Mouse (Mus musculus) regulatory T cell (primary cell): ENCODE measurements at regions not wholly inside any gene's neighbourhood (a gene's known extent, or its start where the extent isn't known, plus 50 kb on each side); places are given as distances from the start of the nearest gene placed in this dataset.
"Not testable (repeated sequence)": the region's sequence is repeated elsewhere in the genome, so short reads cannot be mapped to it uniquely, and the experiment has no call there.

Experiments
- in situ Hi-C: fragments of 300-600 bp; cut with MboI, MseI; formaldehyde crosslinking; loops from one replicate; pipeline ENCODE4 v1.15.1; 2025; ENCODE audit warnings: high pct_unique_total_duplicates

DNA sequence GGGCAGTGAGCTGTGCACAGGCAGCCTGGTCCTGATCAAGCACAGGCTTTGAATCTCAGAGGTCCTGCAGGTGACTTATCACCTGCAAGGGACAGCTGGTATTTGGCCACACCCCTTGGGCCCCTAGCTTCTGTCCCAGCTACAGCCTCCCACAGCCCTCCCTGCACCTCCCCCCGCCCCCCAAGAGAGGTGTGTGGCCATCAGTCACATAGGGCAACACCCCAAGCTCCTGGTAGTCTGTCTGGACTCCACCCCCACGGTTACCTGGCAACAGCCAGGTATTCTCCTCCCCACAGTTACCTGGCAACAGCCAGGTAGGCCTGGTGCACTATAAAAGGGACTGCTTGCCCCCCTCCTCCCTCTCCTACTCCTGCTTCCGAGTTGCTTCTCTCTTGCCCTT, 98.0 kb downstream of the H2al2a start:
- in situ Hi-C loops: no loop called here

- in situ Hi-C loops: no loop called here
Measured at GRCm38 (mm10) chr2:17896036-17896435, 100.7 kb downstream of the H2al2a start.

DNA sequence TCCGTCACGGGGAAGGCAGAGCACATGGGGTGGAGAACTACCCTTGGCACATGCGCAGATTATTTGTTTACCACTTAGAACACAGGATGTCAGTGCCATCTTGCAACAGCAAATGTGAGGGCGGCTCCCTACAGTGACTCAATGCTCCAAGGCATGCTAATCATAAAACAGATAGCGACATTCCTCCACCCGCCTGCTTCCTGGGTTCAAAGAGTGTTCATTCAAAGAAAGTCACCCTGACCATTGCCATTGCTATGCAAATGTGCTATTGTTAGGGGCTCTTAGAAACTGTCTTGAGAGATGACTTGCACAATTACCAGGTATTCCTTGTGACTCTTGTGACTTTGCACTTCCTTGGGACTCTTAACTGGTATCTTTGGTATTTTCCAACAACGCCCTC, 104.1 kb downstream of the H2al2a start:
- in situ Hi-C loops: not testable (repeated sequence)

DNA sequence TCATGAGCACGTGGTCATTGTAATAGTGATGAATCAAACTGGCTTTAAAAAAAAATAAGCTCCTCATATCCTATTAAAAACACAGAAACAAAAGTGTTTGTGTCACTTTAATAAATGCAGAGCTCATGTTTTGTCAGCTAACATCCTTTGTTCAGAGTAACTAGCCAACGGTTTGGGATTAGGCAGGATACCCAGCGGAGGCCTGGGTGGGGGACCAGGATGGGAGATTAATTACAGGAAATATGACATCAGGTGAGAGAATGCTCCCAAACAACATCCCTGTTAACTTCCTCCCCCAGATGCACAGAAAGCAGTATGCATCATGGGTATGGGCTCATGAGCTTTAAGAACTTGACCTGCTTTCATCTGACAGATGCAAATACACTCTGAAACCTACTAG, 109.1 kb downstream of the H2al2a start:
- in situ Hi-C loops: no loop called here

GRCm38 (mm10) chr2:17882389-17882788, 114.4 kb downstream of the H2al2a start:
- in situ Hi-C loops: no loop called here

GRCm38 (mm10) chr2:17880800-17881717, 115.7 kb downstream of the H2al2a start:
- in situ Hi-C loops: no loop called here

DNA sequence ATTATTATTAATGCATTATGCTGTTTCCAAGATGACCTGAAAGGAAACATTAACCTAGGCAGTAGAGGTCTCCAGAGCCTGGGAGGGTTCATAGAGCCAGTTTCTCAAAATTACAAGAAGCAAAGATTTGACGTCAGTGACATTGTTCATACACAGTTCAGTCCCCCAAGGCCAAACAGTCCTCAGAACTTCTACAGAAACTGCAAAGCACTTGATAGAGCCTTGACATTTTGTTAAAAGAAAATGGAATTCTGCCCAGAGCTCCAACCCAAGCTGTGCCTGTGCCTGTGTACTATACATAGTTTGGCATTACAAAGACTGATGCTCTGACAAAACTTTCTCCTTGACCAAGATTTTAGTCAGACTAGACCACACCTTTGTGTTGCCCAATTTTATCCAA, 118.9 kb downstream of the H2al2a start:
- in situ Hi-C loops: no loop called here

- in situ Hi-C loops: no loop called here
Measured at GRCm38 (mm10) chr2:17876942-17877341, 119.8 kb downstream of the H2al2a start.

DNA sequence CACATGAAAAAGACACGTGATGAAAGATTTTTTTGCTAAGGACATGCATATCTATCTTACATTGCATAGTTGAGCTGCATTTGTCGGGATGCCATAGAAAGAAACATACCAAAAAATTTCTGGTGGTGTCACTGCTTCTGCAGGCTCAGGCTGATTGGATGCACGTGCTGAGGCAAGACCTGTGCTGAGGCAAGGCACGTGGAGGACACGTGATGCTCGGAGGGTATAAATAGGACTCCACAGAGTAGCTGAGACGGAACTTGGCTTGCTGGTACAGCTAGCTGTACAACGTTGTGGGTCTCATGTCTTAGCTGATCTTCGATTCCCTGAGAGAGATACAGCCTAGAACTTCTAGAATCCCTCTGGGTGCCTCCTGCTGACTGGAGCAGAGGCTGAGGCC, 120.6 kb downstream of the H2al2a start:
- in situ Hi-C loops: no loop called here

GRCm38 (mm10) chr2:17870562-17870961, 126.2 kb downstream of the H2al2a start:
- in situ Hi-C loops: no loop called here

- in situ Hi-C loops: no loop called here
Measured at GRCm38 (mm10) chr2:17868145-17868544, 128.6 kb downstream of the H2al2a start.

GRCm38 (mm10) chr2:17867341-17867740, 129.4 kb downstream of the H2al2a start:
- in situ Hi-C loops: no loop called here

DNA sequence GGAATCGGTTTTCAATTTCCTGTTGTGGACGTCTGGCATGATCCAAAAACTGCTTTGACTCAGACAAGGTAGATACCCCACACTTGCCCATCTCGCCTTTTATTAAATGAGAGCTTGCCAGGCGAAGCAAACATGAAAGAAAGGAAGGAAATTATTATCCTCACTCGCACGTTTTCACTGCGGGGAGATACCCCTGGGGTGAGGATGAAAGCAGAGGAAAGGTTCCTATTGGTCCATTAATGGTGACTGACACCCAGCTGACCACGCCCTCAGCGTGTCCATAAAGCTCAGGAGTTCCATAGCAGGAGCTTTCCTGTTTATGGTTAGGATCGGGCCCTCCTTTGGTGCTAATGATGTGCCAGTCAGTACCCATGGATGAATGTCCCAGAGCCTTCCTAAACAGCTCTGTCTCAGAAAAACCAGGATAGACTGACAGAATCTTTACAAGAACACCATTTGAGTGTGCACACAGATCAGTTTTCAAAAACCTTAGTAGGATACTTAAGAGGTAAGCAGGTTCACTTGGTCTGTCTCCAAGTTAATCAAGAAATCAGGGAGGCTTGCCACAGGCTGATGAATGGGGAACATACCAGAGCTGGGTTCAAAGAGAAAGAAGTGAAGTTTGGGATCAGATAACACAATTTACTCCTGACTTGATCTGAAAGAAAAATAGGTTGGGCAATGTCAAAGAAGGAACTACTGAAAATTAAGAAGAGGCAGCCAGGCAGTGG, 130.7 kb upstream of the Nebl start:
- in situ Hi-C loops: no loop called here

DNA sequence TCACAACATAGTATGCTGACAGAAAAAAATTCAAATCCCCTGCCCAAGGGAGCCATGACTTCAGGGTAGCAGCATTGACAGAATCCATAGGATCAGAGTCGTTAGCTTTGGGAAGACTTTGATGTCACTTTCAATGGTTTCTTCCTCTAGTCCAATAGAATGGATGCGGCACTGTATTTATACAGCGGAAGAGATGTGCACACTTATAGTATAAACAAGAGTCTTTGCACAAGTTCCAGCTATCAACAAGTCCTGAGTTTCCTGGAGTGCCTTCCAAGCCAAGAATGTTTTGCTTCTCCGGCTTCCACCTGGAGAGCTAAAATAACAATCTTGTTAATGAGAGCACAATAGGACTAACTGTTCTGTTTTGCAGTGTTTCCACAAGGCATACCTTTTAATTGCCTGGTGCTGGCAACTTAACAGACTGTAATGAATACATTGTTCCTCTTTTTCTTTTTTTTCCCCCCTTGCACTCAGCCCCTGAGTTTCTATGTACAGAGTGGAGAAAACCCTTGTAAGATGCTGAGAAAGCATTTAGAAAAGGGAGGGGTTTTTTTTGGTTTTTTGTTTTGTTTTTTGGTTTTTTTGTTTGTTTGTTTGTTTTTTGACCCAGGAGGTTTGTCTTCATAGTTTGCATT, 129.8 kb upstream of the Nebl start:
- in situ Hi-C loops: no loop called here

DNA sequence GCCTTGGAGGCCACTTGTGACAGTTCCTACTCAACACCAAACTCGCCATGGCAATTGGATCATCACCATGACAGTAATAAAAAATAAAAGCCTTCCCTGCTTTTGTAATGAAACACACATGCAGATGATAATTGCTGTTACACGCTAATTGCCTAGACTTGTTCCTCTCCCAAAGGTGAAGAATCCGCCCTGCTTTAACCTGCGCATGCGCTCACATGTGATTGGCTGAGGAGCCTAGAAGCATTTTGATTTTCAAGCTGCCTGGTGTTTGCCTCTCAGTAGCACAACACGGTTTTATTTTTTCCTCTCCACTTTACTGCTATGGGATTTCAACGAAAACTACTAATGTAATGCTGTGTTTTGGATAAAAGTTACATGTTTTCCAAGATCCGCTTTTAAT, 128.0 kb upstream of the Nebl start:
- in situ Hi-C loops: no loop called here

- in situ Hi-C loops: no loop called here
Measured at GRCm38 (mm10) chr2:17858326-17858725, 127.1 kb upstream of the Nebl start.

DNA sequence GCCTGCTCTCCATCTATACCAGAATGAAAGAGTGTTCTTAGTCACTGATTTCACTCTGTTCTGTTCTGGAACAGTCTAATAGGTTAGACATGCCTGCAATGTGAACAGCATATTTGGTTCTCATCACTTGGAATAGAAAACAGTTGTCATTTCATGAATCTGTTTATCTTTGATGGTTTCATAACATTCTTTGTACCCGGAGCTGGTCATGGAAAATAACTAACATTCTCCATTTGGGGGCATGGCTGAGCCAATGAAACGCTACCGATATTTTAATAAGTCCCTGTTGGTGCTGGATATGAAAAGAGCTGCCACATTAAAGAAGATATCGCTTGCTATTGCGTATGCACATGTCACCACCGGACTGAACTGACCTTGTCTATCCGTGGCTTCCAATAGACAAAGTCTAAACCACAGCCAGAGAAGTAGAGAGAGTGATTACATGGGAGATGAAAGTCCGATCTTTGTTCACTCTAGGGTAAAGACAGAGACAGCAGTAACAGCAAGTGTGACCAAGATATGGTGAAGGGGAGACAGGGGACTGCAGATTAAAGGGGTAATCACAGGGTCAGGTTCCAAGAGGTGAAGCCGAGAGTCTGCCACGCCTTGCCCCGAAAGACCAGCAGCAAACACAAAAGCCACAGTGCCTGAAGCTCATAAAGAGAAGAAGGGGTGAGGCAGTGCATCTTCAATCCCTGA, 124.5 kb upstream of the Nebl start:
- in situ Hi-C loops: no loop called here

GRCm38 (mm10) chr2:17854088-17854487, 122.8 kb upstream of the Nebl start:
- in situ Hi-C loops: no loop called here

- in situ Hi-C loops: no loop called here
Measured at GRCm38 (mm10) chr2:17853500-17854011, 122.3 kb upstream of the Nebl start.

DNA sequence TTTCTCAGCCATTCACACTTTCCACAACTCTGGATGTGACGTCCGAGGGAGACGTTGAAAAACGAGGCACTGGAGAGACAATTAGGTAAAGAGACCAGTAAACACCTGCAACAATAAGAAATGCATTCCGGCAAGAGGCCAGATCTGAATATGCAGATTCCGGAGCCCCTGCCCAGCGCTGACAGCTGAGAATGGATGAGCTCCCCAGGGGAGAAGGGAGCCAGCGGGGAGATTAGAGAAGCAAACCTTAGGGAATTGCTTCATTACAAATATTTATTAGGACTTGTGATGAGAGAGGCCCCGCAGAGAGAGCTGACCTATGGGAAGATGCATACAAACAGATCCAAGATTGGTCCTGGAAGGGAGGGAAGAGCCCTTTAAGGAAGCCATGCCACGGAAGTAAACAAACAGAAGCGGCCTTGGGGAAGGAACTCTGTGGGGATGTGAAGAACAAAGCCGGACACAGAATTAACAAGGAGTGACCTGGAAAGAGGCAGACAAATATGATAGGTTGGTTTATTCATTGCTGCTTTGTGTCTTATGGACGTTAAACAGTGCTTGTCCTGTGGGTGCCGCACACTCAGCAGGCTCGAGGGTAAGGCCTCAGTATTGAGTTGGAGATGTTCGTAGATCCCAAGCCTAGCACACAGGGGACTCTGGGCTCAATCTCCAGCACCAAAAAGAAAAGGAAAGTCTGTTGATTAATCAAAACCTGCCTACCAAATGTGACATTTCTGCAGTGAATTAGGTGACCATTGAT, 121.7 kb upstream of the Nebl start:
- in situ Hi-C loops: no loop called here

DNA sequence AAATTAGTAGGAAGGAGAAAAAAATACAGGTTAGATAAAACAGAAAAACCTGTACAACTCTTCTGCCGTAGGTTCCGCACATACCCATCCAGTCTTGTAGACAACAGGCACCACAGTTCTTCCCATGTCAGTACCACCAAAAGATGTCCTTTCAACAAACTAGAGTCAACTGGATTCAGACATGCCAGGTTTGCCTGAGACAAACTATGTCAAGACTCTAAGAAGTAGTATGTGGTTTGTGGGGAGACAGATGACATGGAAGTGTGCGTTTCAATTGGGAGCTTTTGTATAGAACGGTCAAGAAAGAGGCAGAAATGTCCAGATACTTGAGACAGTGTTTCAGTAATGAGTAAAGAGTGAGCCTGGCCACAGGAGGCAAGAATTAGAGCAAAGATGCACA, 119.5 kb upstream of the Nebl start:
- in situ Hi-C loops: no loop called here
